Mouse (Mus musculus) cortical plate, adult 2 months (tissue): ENCODE data around the gene Trmt10b. TPM values are rescaled to one million over a fixed set of nuclear protein-coding genes. Genes with fewer than 3 reads are reported as not detected.
A peak's percentile ranks its signal among the peaks of the same experiment; 100 is the strongest.

ENCODE experiments used
- H3K27ac ChIP-seq: fragments of 200-500 bp; 2 replicates; pipeline ENCODE4 v1.5.1; 2012; ENCODE audit warnings: low read length, control low read depth, inconsistent platforms; ENCODE audit not compliant: insufficient read depth
- H3K4me1 ChIP-seq: fragments of 200-500 bp; 2 replicates; pipeline ENCODE4 v1.6.1; 2011; ENCODE audit warnings: low read length; ENCODE audit not compliant: control insufficient read depth, insufficient read depth
- H3K4me3 ChIP-seq: fragments of 200-500 bp; 2 replicates; pipeline ENCODE4 v1.5.1; 2011; ENCODE audit warnings: mild to moderate bottlenecking, low read length, control low read depth; ENCODE audit not compliant: insufficient read depth
- CTCF ChIP-seq: fragments of 200-500 bp; IDR thresholded peaks from 2 replicates; pipeline ENCODE4 v1.5.1; 2011; ENCODE audit warnings: mild to moderate bottlenecking, control low read depth, low read length; ENCODE audit not compliant: insufficient read depth; ENCODE audit errors: extremely low read depth
- POLR2A ChIP-seq: fragments of 200-500 bp; IDR thresholded peaks from 2 replicates; pipeline ENCODE4 v1.6.1; 2011; ENCODE audit warnings: mild to moderate bottlenecking, low read length, control low read depth; ENCODE audit not compliant: insufficient read depth; ENCODE audit errors: extremely low read depth
- polyA plus RNA-seq: library from polyadenylated mRNA; depleted of rRNA; stranded (reverse); fragments of >200 nt; gene quantifications from 2 replicates; pipeline ENCODE4 v1.2.3, GENCODE M21; 2012; rRNA removed

Gene Trmt10b
- polyA plus RNA-seq, 1 experiment = 13.5 TPM

- Histone ChIP-seq H3K27ac (no peak overlapping the region), H3K4me1 (no peaks in the 10 kb centered on the region), H3K4me3 (no peak overlapping the region)
- TF ChIP-seq CTCF = no peak
These were observed 35.5 kb downstream of the Trmt10b start for GRCm38 (mm10) chr4:45332466-45332865.

- Histone ChIP-seq H3K4me3 (peak overlapping the region; percentile 54; the same call in 1 of the 2 replicates), H3K4me1 (peaks cover 5% of the 10 kb centered on the region; the same call in 1 of the 2 replicates), H3K27ac (no peak overlapping the region)
- TF ChIP-seq CTCF (no peak), POLR2A (no peak)
These were observed 44.3 kb downstream of the Trmt10b start for GRCm38 (mm10) chr4:45341226-45341625.

GRCm38 (mm10) chr4:45341669-45342249 is 44.8 kb downstream of the Trmt10b start, which contains the start of gene Dcaf10:
Gene Dcaf10, plus strand, starts transcription at chr4:45342101.
- peaks cover 5% of the 10 kb centered on the region; the same call in 1 of the 2 replicates for H3K4me1 ChIP-seq
- peak within 1 kb of the TSS; percentile 54 for H3K4me3 ChIP-seq
- TF ChIP-seq POLR2A = peak; percentile 90
- TF ChIP-seq CTCF = no peak
- peak within 1 kb of the TSS; percentile 53 for H3K27ac ChIP-seq

GRCm38 (mm10) chr4:45342286-45343155 is 45.6 kb downstream of the Trmt10b start, which contains the start of gene Exosc3:
Gene Exosc3, minus strand, starts transcription at chr4:45342732.
- Histone ChIP-seq H3K27ac (peak within 1 kb of the TSS; percentile 53), H3K4me3 (peak within 1 kb of the TSS; percentile 54), H3K4me1 (peaks cover 5% of the 10 kb centered on the region; the same call in 1 of the 2 replicates)
- TF ChIP-seq CTCF (no peak), POLR2A (no peak)

- H3K4me3 ChIP-seq = no peak overlapping the region
- TF ChIP-seq CTCF (no peak), POLR2A (no peak)
- H3K4me1 ChIP-seq = no peaks in the 10 kb centered on the region; the same call in 1 of the 2 replicates
- H3K27ac ChIP-seq = no peak overlapping the region
These were observed 59.7 kb downstream of the Trmt10b start for GRCm38 (mm10) chr4:45356653-45357052.

Other genes with a start within 250 kb of the Trmt10b start
- gene Fbxo10, start 212.5 kb upstream of the Trmt10b start, polyA plus RNA-seq = 27.3 and 28.1 TPM in 2 replicates
- 126 and 132 TPM in 2 replicates for gene Tomm5, start 189.0 kb upstream of the Trmt10b start, polyA plus RNA-seq
- 6.7 and 7.6 TPM in 2 replicates for gene Frmpd1, start 112.3 kb upstream of the Trmt10b start, polyA plus RNA-seq
- gene Dcaf10, start 45.0 kb downstream of the Trmt10b start, polyA plus RNA-seq = 8.2 and 9.0 TPM in 2 replicates
- 18.0 and 18.8 TPM in 2 replicates for gene Exosc3, start 45.6 kb downstream of the Trmt10b start, polyA plus RNA-seq
- 98.9 and 105 TPM in 2 replicates for gene Slc25a51, start 111.6 kb downstream of the Trmt10b start, polyA plus RNA-seq
- 9.0 and 11.4 TPM in 2 replicates for gene Shb, start 235.3 kb downstream of the Trmt10b start, polyA plus RNA-seq